Mouse (Mus musculus) limb, embryonic 10.5 days (tissue): Measurements from ENCODE around the gene Mmp10. TPM values are rescaled to one million over a fixed set of nuclear protein-coding genes. Genes with fewer than 3 reads are reported as not detected.

Experiments
- DNase-seq: peaks from one replicate; pipeline ENCODE4 v3.0.0-alpha.2; 2017; ENCODE audit warnings: low spot score
- H3K27ac ChIP-seq: fragments of 300-500 bp; sonication (generic); 2 replicates; pipeline ENCODE4 v1.5.1; 2016; ENCODE audit warnings: mild to moderate bottlenecking
- H3K27me3 ChIP-seq: fragments of 300-500 bp; sonication (generic); 2 replicates; pipeline ENCODE4 v1.6.1; 2016; ENCODE audit warnings: low read depth, mild to moderate bottlenecking; ENCODE audit not compliant: poor library complexity, severe bottlenecking
- H3K36me3 ChIP-seq: fragments of 300-500 bp; sonication (generic); 2 replicates; pipeline ENCODE4 v1.6.1; 2016; ENCODE audit warnings: mild to moderate bottlenecking, moderate library complexity
- H3K4me1 ChIP-seq: fragments of 300-500 bp; sonication (generic); 2 replicates; pipeline ENCODE4 v1.6.1; 2016
- H3K4me3 ChIP-seq: fragments of 300-500 bp; sonication (generic); 2 replicates; pipeline ENCODE4 v1.5.1; 2016; ENCODE audit warnings: mild to moderate bottlenecking, moderate library complexity
- H3K9me3 ChIP-seq: fragments of 300-500 bp; sonication (generic); replicated peaks from 2 replicates; pipeline ENCODE4 v1.6.1; 2016; ENCODE audit warnings: mild to moderate bottlenecking
- WGBS: fragments of 180-500 bp; shearing (Covaris S2); methylation state at CpG from one replicate; pipeline ENCODE4 v1.1.7; 2016; 5-methylcytosine and 5-hydroxymethylcytosine counted together
- polyA plus RNA-seq: library from polyadenylated mRNA; unstranded; fragments of >200 nt; fragmentation: Nextera tagmentation; extraction: Ambion mirVana; gene quantifications from 2 replicates; pipeline ENCODE4 v1.2.1, GENCODE M21; 2016

The Mmp10 gene
- not detected in 2 replicates for polyA plus RNA-seq

DNA sequence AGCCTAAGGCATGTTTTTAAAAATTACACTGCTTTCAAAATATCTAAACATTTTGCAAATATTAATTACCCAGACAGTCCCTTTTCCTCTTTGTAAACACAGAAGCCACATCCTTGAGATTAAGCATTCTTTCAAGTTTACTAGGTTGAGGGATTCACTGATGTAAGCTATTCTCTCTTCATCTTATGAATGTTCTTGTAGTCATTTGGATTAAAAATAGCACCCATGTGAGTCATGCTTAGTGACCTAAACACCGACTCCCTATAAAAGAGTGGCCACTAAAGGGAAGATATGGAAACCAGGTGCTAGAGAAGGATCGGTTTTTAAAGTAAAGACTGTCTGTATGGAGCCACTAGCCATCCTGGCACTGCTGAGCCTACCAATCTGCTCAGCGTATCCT is at the start of gene Mmp10:
Gene Mmp10 (plus strand): TSS at position 302 of the 400 bp plus-strand sequence.
- Histone ChIP-seq H3K27ac (no peak within 1 kb of the TSS), H3K4me3 (no peak within 1 kb of the TSS), H3K36me3 (no peaks in the 10 kb centered on the region), H3K9me3 (no peaks in the 10 kb centered on the region), H3K27me3 (no peaks in the 10 kb centered on the region), H3K4me1 (no peaks in the 10 kb centered on the region)
- 94% methylated on average over 3 of the region's 3 CpGs for WGBS
- DNase-seq = no peak

DNA sequence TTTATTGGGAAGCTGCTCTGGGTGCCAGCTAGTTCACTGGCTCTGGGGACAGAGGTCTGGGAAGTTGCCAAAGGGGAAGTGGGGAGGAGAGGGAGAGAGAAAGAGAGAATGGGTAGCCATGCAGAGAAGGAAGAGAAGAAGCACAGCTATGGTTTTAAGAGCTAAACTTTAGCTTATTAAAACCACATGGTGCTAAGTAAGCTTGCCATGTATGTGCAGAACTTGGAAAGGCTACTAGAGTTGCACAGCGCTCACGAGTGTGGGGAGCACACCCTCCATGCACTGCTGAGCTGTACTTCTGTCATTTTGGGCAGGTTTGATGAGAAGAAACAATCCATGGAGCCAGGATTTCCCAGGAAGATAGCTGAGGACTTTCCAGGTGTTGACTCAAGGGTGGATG is 48.9 kb upstream of the Mmp10 start:
- no peak overlapping the region for H3K4me3 ChIP-seq
- no peaks in the 10 kb centered on the region for H3K4me1 ChIP-seq
- DNase-seq = no peak
- no peak overlapping the region for H3K27ac ChIP-seq
- WGBS = 80% methylated on average over 2 of the region's 2 CpGs
- H3K36me3 ChIP-seq = no peaks in the 10 kb centered on the region
- no peaks in the 10 kb centered on the region for H3K9me3 ChIP-seq
- H3K27me3 ChIP-seq = no peaks in the 10 kb centered on the region

DNA sequence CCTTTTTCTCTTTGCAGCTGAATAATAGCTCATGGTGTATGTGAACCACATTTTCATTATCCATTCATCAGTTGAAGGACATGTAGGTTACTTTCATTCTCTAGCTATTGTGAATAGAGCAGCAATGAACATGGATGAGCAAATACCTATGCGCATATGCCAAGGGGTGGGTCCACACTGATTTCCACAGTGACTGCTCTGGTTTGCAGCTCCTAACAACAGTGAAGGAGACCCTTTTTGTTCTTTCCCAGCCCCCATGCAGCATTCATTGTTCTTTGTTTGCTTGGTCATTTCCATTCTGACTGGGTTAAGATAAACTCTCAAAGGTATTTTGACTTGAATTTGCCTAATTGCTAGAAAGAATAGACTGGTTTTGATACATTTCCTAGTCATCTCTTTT is 31.9 kb upstream of the Mmp10 start:
- no peak for DNase-seq
- no peak overlapping the region for H3K27ac ChIP-seq
- no peaks in the 10 kb centered on the region for H3K4me1 ChIP-seq
- no peaks in the 10 kb centered on the region for H3K27me3 ChIP-seq
- H3K4me3 ChIP-seq = no peak overlapping the region
- no peaks in the 10 kb centered on the region for H3K9me3 ChIP-seq
- 100% methylated on average over 1 of the region's 1 CpGs for WGBS
- H3K36me3 ChIP-seq = no peaks in the 10 kb centered on the region

DNA sequence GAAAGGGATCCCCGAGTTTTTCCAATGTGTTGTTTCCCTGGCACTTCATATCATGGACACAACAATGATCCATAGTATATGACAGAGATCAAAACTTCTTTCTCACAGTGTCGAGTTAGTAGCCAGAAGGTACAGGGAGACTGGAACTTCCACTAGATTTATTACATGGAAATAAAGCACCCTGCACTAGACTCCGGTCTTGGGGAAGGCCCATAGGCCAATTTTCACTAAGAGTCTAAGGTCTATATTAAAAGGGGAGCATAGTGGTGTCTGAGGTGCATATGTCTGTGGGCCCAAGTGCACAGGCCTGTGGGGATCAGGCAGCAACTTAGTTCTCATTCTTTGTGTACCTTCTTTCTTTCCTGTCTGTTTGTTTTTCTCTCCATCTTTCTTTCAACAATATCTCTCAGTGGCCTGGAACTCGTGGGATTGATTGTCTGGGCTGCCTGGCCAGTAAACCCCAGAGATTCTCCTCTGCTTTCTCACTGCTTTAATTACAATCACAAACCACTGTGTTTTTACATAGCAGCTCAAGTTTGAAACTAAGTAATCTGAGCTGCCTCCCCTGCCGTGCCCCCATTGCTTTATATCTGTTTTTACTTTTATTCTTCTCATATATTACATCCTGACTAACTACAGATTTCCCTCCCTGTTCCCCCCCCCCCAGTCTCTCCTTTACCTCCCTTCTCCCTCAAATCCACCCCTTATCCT is 18.3 kb upstream of the Mmp10 start:
- H3K9me3 ChIP-seq = no peaks in the 10 kb centered on the region
- H3K4me1 ChIP-seq = no peaks in the 10 kb centered on the region
- no peak overlapping the region for H3K27ac ChIP-seq
- no peak for DNase-seq
- H3K4me3 ChIP-seq = no peak overlapping the region
- no peaks in the 10 kb centered on the region for H3K36me3 ChIP-seq
- H3K27me3 ChIP-seq = no peaks in the 10 kb centered on the region
- WGBS = 76% methylated on average over 5 of the region's 5 CpGs

DNA sequence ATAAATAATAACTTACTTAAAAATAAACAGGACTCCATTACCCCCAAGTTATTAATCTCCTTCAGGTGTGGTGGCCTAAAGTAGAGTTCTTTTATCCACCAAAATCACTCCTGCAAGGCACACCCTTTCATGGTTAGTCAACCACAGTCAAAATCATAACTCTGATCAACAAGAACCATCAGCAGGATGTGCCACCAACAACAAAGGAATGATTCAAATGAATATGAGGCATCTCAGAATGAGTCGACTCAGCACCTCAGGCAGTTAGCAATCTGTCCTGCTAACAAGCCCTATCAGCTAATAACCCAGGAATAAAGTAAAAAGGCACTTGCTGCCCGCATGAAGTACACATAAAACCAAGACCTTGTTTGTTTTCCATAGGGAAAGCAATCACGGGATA is 1.0 kb upstream of the Mmp10 start:
- Histone ChIP-seq H3K36me3 (no peaks in the 10 kb centered on the region), H3K4me1 (no peaks in the 10 kb centered on the region), H3K4me3 (no peak overlapping the region), H3K9me3 (no peaks in the 10 kb centered on the region), H3K27me3 (no peaks in the 10 kb centered on the region), H3K27ac (no peak overlapping the region)
- no peak for DNase-seq
- WGBS = 91% methylated on average over 3 of the region's 3 CpGs

DNA sequence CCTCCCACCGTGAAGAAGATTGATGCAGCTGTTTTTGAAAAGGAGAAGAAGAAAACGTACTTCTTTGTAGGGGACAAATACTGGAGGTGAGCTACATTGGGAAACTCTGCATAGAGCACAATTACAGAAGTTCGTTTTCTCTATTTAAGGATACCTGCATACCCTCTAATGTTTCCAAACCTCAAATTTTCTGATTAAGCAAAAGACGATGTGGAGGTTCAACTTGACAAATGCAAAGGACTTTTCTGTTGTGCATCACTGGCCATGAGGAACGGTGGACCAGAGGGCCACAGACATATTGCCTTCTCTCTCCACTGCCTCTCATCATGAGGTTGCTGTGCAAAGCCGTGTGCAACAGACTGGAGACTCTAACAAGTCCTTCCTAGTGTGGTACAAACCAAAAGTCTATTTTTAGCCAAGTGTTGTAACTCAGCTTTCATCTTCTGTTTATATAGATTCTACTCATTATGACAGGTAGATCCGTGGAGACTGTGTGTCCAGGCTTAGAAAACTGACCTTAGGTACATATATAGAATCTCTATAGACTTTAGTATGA is 5.2 kb downstream of the Mmp10 start:
- H3K4me3 ChIP-seq = no peak overlapping the region
- H3K9me3 ChIP-seq = no peaks in the 10 kb centered on the region
- 87% methylated on average over 7 of the region's 7 CpGs for WGBS

DNA sequence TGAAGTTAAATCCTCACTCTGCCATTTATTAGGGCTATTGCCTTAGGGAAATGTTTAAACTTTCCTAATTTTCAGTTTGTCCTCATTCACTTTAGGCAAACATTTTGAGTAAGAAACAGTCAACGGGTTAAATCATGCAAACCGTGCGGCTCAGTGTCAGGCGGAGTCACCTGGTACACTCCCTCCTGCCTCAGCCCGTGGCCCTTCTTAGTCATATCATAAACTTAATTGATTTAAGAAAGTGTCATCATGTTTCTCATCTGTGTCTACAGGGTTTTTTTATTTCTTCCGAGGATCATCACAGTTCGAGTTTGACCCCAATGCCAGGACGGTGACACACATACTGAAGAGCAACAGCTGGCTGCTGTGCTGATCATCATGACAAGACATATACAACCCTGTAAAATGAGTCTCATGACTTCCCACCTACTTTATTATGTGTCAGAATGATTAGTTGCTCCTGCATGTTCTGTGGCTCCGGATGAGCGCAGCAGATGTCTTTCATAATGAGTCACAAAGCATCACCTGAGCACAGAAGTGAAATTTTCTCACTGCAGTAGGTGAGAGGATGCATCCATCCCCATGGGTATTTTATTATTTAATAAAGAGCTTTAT is 7.6 kb downstream of the Mmp10 start:
- Histone ChIP-seq H3K4me3 (no peak overlapping the region), H3K36me3 (no peaks in the 10 kb centered on the region), H3K4me1 (no peaks in the 10 kb centered on the region), H3K9me3 (no peaks in the 10 kb centered on the region), H3K27ac (no peak overlapping the region), H3K27me3 (no peaks in the 10 kb centered on the region)
- DNase-seq = no peak
- 88% methylated on average over 10 of the region's 10 CpGs for WGBS

More for the DNA sequence above, 5.2 kb downstream of the Mmp10 start:
- no peak for DNase-seq
- Histone ChIP-seq H3K27ac (no peak overlapping the region), H3K36me3 (no peaks in the 10 kb centered on the region), H3K4me1 (no peaks in the 10 kb centered on the region), H3K27me3 (no peaks in the 10 kb centered on the region)

DNA sequence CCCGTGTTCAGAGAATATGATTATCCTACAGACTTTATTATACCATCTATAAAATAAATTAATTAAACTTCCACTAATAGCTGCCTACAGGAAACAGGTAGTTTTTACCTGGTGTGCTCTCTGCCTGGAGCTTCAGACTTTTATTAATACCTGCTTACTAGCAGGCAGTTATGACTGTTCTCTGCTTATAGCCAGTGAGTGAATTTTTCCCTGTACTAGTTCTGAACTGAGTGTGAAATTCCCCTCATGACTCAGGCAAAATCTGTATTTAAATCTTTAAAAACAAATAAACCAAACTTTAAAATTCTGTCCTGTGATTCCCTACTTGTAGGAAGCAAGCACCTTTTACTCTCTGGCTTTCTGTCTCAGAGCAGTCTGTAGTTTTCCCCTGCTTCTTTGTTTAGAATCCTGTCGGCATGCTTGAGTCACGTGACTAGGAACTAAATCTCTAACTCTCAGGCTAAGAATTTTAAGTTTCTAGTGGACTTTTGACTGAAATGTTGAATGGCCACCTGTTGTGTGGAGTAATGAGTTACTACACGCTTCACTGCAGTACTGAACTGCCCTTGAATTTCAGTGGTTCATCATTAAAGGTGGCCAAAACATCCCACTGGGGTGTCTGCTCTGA is 15.9 kb downstream of the Mmp10 start:
- Histone ChIP-seq H3K4me3 (no peak overlapping the region), H3K9me3 (no peaks in the 10 kb centered on the region), H3K36me3 (no peaks in the 10 kb centered on the region), H3K27me3 (no peaks in the 10 kb centered on the region), H3K27ac (no peak overlapping the region), H3K4me1 (no peaks in the 10 kb centered on the region)
- 82% methylated on average over 4 of the region's 4 CpGs for WGBS
- DNase-seq = no peak

DNA sequence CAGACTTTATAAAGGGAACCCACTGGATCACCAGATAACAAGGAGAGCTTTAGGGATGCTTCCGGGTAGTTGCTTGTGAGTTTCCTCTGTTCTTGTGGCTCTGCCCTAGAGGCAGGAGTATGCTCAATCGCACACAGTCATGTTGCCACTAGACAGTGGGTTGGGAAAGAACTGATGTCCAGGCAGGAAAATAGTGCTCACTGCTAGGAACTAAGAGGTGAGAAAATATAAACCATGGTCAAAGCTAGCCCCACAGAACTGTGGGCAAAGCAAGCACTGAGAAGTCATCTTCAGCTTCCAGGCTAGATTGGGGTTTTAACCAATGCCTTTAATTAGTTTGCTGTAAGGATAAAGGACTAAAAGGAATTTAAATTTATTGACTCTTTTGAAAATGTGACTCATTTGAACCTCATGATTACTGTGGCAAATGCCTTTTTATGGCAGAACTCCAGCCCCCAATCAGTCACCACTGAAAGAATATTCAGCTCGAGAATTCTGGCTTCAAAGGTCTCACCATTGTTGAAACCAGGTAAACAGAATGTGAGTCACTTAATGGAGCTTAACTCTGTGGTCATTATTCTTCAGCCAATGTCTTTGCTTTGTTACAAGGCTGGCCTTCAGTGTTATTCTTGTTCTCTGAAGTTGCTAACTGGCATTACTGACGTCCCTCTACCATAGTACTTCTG is 24.2 kb downstream of the Mmp10 start:
- H3K36me3 ChIP-seq = no peaks in the 10 kb centered on the region
- no peak overlapping the region for H3K4me3 ChIP-seq
- H3K27ac ChIP-seq = no peak overlapping the region
- 80% methylated on average over 4 of the region's 4 CpGs for WGBS
- no peaks in the 10 kb centered on the region for H3K27me3 ChIP-seq
- DNase-seq = no peak
- no peaks in the 10 kb centered on the region for H3K9me3 ChIP-seq
- no peaks in the 10 kb centered on the region for H3K4me1 ChIP-seq

DNA sequence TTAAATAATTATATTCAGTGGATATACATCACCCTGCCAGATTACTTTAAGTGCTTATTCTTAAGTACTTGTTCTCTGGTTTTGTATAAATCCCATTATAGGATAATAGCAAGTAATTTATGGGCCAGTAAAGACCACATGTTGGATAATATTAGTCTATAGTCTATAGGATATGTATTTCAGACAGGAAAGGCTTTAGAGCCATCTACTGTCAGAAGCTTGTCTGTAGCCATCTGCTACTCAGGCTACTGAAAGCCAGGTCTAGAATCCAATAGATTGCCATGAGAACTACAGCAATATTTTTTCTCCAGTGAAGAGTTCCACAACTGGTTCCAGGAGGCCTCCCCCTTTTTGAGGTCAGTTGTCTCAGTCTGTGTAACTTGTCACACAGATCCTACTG is 40.6 kb downstream of the Mmp10 start:
- H3K27me3 ChIP-seq = no peaks in the 10 kb centered on the region
- H3K36me3 ChIP-seq = no peaks in the 10 kb centered on the region
- H3K4me3 ChIP-seq = no peak overlapping the region
- H3K9me3 ChIP-seq = no peaks in the 10 kb centered on the region
- H3K27ac ChIP-seq = no peak overlapping the region
- no peak for DNase-seq
- H3K4me1 ChIP-seq = no peaks in the 10 kb centered on the region

DNA sequence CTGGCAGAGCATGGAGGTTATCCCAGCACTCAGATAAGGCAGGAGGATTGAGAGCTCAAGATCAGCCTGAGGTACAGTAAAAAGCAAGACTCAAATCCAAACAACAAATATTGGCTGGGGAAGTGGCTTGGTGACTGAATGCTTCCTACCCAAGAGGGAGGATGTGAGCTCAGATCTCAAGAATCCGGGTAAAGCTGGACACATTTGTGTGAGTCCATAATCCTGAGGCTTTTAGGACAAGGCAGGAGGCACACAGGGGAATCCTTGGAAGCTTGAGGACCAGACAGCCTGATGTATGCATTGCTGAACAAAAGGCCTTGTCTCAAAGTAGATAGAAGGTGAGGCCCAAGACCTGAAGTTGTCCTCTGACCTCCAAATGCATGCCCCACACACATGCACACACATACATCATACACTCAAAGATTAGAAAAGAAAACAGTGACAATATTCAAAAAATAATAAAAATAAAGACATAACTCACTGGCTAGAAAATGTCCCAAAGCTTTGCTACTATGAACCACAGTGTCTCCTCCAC is 42.8 kb downstream of the Mmp10 start:
- H3K36me3 ChIP-seq = no peaks in the 10 kb centered on the region
- no peak overlapping the region for H3K27ac ChIP-seq
- no peaks in the 10 kb centered on the region for H3K4me1 ChIP-seq
- 81% methylated on average over 1 of the region's 1 CpGs for WGBS
- H3K4me3 ChIP-seq = no peak overlapping the region
- no peaks in the 10 kb centered on the region for H3K9me3 ChIP-seq
- H3K27me3 ChIP-seq = no peaks in the 10 kb centered on the region
- DNase-seq = no peak

DNA sequence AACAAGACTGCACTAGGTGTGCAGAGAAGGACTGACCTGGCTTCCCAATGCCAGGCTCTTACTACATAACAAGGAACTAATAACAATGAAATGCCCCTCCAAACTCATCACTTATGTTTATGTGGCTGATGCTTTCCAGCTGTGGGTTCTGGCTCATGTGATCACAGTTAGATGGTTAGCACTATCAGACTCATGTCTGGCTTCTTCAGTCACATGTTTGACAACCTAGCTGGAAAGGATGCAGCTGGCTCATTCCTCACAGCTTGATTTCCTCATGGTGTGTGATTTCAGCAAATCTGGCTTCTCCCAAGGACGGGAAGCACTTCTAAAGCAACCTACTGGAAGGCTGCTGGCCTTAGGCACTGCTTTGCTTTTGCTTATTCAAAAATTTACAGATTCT is 43.3 kb downstream of the Mmp10 start:
- Histone ChIP-seq H3K36me3 (no peaks in the 10 kb centered on the region), H3K4me3 (no peak overlapping the region), H3K9me3 (no peaks in the 10 kb centered on the region), H3K27ac (no peak overlapping the region), H3K27me3 (no peaks in the 10 kb centered on the region), H3K4me1 (no peaks in the 10 kb centered on the region)
- DNase-seq = no peak
- 64% methylated on average over 1 of the region's 1 CpGs for WGBS

DNA sequence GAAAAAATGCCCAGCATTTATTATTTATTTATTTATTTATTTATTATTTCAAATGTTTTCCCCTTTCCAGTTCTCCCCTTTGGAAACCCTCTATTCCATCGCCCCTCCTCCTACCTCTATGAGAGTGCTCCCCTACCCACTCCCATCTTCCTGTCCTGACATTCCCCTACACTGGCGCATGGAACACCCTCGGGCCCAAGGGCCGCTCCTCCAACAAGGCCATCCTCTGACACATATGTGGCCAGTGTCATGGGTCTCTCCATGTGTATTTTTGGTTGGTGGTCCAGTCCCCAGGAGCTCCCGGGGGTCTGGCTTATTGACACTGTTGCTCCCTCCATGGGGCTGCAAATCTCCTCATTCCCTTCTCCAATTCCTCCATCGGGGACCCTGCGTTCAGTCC is 43.8 kb downstream of the Mmp10 start:
- Histone ChIP-seq H3K36me3 (no peaks in the 10 kb centered on the region), H3K27me3 (no peaks in the 10 kb centered on the region), H3K27ac (no peak overlapping the region), H3K9me3 (no peaks in the 10 kb centered on the region), H3K4me3 (no peak overlapping the region), H3K4me1 (no peaks in the 10 kb centered on the region)
- 94% methylated on average over 7 of the region's 7 CpGs for WGBS
- DNase-seq = no peak
